Mouse (Mus musculus) midbrain, embryonic 15.5 days (tissue): ENCODE data around the gene Acvr1c. TPM values are rescaled to one million over a fixed set of nuclear protein-coding genes. Genes with fewer than 3 reads are reported as not detected.

Experiments used
- ATAC-seq: fragments of 200-750 bp; cut with Nextera tagmentation; replicated peaks from 2 replicates; pipeline ENCODE4 v1.8.0; 2017; ENCODE audit warnings: moderate TSS enrichment
- H3K27ac ChIP-seq: fragments of 300-500 bp; sonication (generic); 2 replicates; pipeline ENCODE4 v1.5.1; 2015; ENCODE audit warnings: mild to moderate bottlenecking, inconsistent platforms
- H3K27me3 ChIP-seq: fragments of 300-500 bp; sonication (generic); replicated peaks from 2 replicates; pipeline ENCODE4 v1.6.1; 2015; ENCODE audit warnings: inconsistent platforms
- H3K36me3 ChIP-seq: fragments of 300-500 bp; sonication (generic); replicated peaks from 2 replicates; pipeline ENCODE4 v1.6.1; 2015; ENCODE audit warnings: inconsistent platforms
- H3K4me1 ChIP-seq: fragments of 300-500 bp; sonication (generic); 2 replicates; pipeline ENCODE4 v1.6.1; 2015; ENCODE audit warnings: inconsistent platforms
- H3K4me2 ChIP-seq: fragments of 300-500 bp; sonication (generic); 2 replicates; pipeline ENCODE4 v1.6.1; 2015; ENCODE audit warnings: inconsistent platforms, mild to moderate bottlenecking, moderate library complexity
- H3K4me3 ChIP-seq: fragments of 300-500 bp; sonication (generic); 2 replicates; pipeline ENCODE4 v1.5.1; 2015; ENCODE audit warnings: mild to moderate bottlenecking, inconsistent platforms
- H3K9ac ChIP-seq: fragments of 300-500 bp; sonication (generic); 2 replicates; pipeline ENCODE4 v1.6.1; 2015; ENCODE audit warnings: mild to moderate bottlenecking, inconsistent platforms
- H3K9me3 ChIP-seq: fragments of 300-500 bp; sonication (generic); 2 replicates; pipeline ENCODE4 v1.6.1; 2016; ENCODE audit warnings: inconsistent platforms
- WGBS: fragments of 180-500 bp; shearing (Covaris S2); methylation state at CpG from one replicate; pipeline ENCODE4 v1.1.7; 2015; ENCODE audit warnings: mixed read lengths; 5-methylcytosine and 5-hydroxymethylcytosine counted together
- polyA plus RNA-seq: library from polyadenylated mRNA; unstranded; fragments of >200 nt; fragmentation: Nextera tagmentation; extraction: Ambion mirVana; gene quantifications from 2 replicates; pipeline ENCODE4 v1.2.1, GENCODE M21; 2015

The Acvr1c gene
- polyA plus RNA-seq, 1 experiment from 2014 or later = 0.92 TPM

GRCm38 (mm10) chr2:58279163-58279562 is 78.5 kb downstream of the Acvr1c start:
- no peak overlapping the region for H3K27ac ChIP-seq
- 84% methylated on average over 5 of the region's 5 CpGs for WGBS
- H3K9ac ChIP-seq = no peak overlapping the region
- H3K4me2 ChIP-seq = no peak overlapping the region
- no peaks in the 10 kb centered on the region for H3K27me3 ChIP-seq
- no peaks in the 10 kb centered on the region for H3K9me3 ChIP-seq
- no peaks in the 10 kb centered on the region for H3K36me3 ChIP-seq
- no peak overlapping the region for H3K4me3 ChIP-seq
- ATAC-seq = no peak
- H3K4me1 ChIP-seq = no peaks in the 10 kb centered on the region

- WGBS = 90% methylated on average over 7 of the region's 7 CpGs
- H3K4me2 ChIP-seq = no peak overlapping the region
- H3K27ac ChIP-seq = no peak overlapping the region
- H3K27me3 ChIP-seq = no peaks in the 10 kb centered on the region
- H3K4me1 ChIP-seq = no peaks in the 10 kb centered on the region
- H3K9ac ChIP-seq = no peak overlapping the region
- H3K9me3 ChIP-seq = no peaks in the 10 kb centered on the region
- H3K4me3 ChIP-seq = no peak overlapping the region
- no peaks in the 10 kb centered on the region for H3K36me3 ChIP-seq
- no peak for ATAC-seq
Observed at GRCm38 (mm10) chr2:58276454-58276853, 81.2 kb downstream of the Acvr1c start.

- WGBS = 80% methylated on average over 4 of the region's 4 CpGs
- no peak overlapping the region for H3K4me2 ChIP-seq
- H3K4me3 ChIP-seq = no peak overlapping the region
- H3K9me3 ChIP-seq = no peaks in the 10 kb centered on the region
- no peaks in the 10 kb centered on the region for H3K27me3 ChIP-seq
- ATAC-seq = no peak
- H3K9ac ChIP-seq = no peak overlapping the region
- no peaks in the 10 kb centered on the region for H3K36me3 ChIP-seq
- no peaks in the 10 kb centered on the region for H3K4me1 ChIP-seq
- no peak overlapping the region for H3K27ac ChIP-seq
Observed at GRCm38 (mm10) chr2:58240639-58241038, 117.1 kb downstream of the Acvr1c start.

- Histone ChIP-seq H3K4me3 (no peak overlapping the region), H3K9me3 (no peaks in the 10 kb centered on the region), H3K27me3 (no peaks in the 10 kb centered on the region), H3K9ac (no peak overlapping the region), H3K4me2 (no peak overlapping the region), H3K27ac (no peak overlapping the region), H3K36me3 (no peaks in the 10 kb centered on the region), H3K4me1 (no peaks in the 10 kb centered on the region)
- no peak for ATAC-seq
- WGBS = 66% methylated on average over 2 of the region's 2 CpGs
Observed at GRCm38 (mm10) chr2:58237487-58237886, 120.2 kb downstream of the Acvr1c start.

Other genes with a start within 250 kb of the Acvr1c start
- 0.09 and 0.18 TPM in 2 replicates for gene Cytip, start 162.4 kb downstream of the Acvr1c start, polyA plus RNA-seq
- gene Gm17409, start 112.2 kb upstream of the Acvr1c start, polyA plus RNA-seq = not detected in 2 replicates
- gene Acvr1, start 209.3 kb upstream of the Acvr1c start, polyA plus RNA-seq = 4.2 and 4.3 TPM in 2 replicates
- 15.2 and 16.0 TPM in 2 replicates for gene Upp2, start 209.4 kb upstream of the Acvr1c start, polyA plus RNA-seq